Mouse (Mus musculus): ENCODE measurements around the gene Ucn3. TPM values are rescaled to one million over a fixed set of nuclear protein-coding genes. Genes with fewer than 3 reads are reported as not detected.
"Not testable (repeated sequence)": the region's sequence is repeated elsewhere in the genome, so short reads cannot be mapped to it uniquely, and the experiment has no call there.

Ucn3 gene
- total RNA-seq (2021), result not detected
- long read RNA-seq, experiment 1, result 0 reads
- long read RNA-seq, experiment 2, result 0 reads

GRCm38 (mm10) chr13:3945249-3945648 is at the start of gene Ucn3:
Gene Ucn3, minus strand, starts transcription at chr13:3945349.
- DNase-seq, result no peak
- intact Hi-C loops (cut with DNase I), result no loop called here

- DNase-seq, result no peak
- intact Hi-C loops (cut with DNase I), result no loop called here
Measured at GRCm38 (mm10) chr13:3992081-3992480, 46.9 kb upstream of the Ucn3 start.

- no peak for DNase-seq
- intact Hi-C loops (cut with DNase I), result no loop called here
Measured at GRCm38 (mm10) chr13:3968849-3969248, 23.7 kb upstream of the Ucn3 start.

- no peak for DNase-seq
- intact Hi-C loops (cut with DNase I), result no loop called here
Measured at GRCm38 (mm10) chr13:3951198-3951914, 6.2 kb upstream of the Ucn3 start.

GRCm38 (mm10) chr13:3949477-3949876 is 4.3 kb upstream of the Ucn3 start:
- intact Hi-C loops (cut with DNase I), result no loop called here
- DNase-seq, result no peak

GRCm38 (mm10) chr13:3947267-3947666 is 2.1 kb upstream of the Ucn3 start:
- DNase-seq, result no peak
- intact Hi-C loops (cut with DNase I), result no loop called here

GRCm38 (mm10) chr13:3944699-3945098 is 450 bp downstream of the Ucn3 start:
- DNase-seq, result no peak
- intact Hi-C loops (cut with DNase I), result no loop called here

GRCm38 (mm10) chr13:3926046-3926445 is 19.1 kb downstream of the Ucn3 start:
- intact Hi-C loops (cut with DNase I), result no loop called here
- no peak for DNase-seq

- no peak for DNase-seq
- intact Hi-C loops (cut with DNase I), result no loop called here
Measured at GRCm38 (mm10) chr13:3925632-3926031, 19.5 kb downstream of the Ucn3 start.

GRCm38 (mm10) chr13:3924483-3924882 is 20.7 kb downstream of the Ucn3 start:
- no peak for DNase-seq
- intact Hi-C loops (cut with DNase I), result no loop called here

GRCm38 (mm10) chr13:3917571-3918311 is 27.4 kb downstream of the Ucn3 start, which contains the start of the genes Net1 and Tubal3:
Gene Net1, minus strand, starts transcription at chr13:3918220.
Gene Tubal3, plus strand, starts transcription at chr13:3918274.
- intact Hi-C loops (cut with DNase I), result no loop called here
- peak; percentile 73 to 89 for DNase-seq

- intact Hi-C loops (cut with DNase I), result no loop called here
- no peak for DNase-seq
Measured at GRCm38 (mm10) chr13:3913504-3913903, 31.6 kb downstream of the Ucn3 start.

GRCm38 (mm10) chr13:3910356-3910755 is 34.8 kb downstream of the Ucn3 start:
- intact Hi-C loops (cut with DNase I), result no loop called here
- DNase-seq, result no peak

GRCm38 (mm10) chr13:3908262-3908661 is 36.9 kb downstream of the Ucn3 start:
- intact Hi-C loops (cut with DNase I), result no loop called here

GRCm38 (mm10) chr13:3907151-3907696 is 37.9 kb downstream of the Ucn3 start:
- no peak for DNase-seq

More at GRCm38 (mm10) chr13:3908262-3908661, 36.9 kb downstream of the Ucn3 start:
- no peak for DNase-seq

GRCm38 (mm10) chr13:3899301-3899700 is 45.8 kb downstream of the Ucn3 start:
- no peak for DNase-seq
- intact Hi-C loops (cut with DNase I), result no loop called here

More at GRCm38 (mm10) chr13:3907151-3907696, 37.9 kb downstream of the Ucn3 start:
- intact Hi-C loops (cut with DNase I), result no loop called here

GRCm38 (mm10) chr13:3898202-3898601 is 46.9 kb downstream of the Ucn3 start:
- DNase-seq; intact Hi-C loops (cut with DNase I): not testable (repeated sequence)

- peak in 1 of 2 experiments; percentile 45 for DNase-seq
- intact Hi-C loops (cut with DNase I), result no loop called here
Measured at GRCm38 (mm10) chr13:3896913-3897312, 48.2 kb downstream of the Ucn3 start.

GRCm38 (mm10) chr13:3896032-3896431 is 49.1 kb downstream of the Ucn3 start:
- DNase-seq, result no peak
- intact Hi-C loops (cut with DNase I), result no loop called here

GRCm38 (mm10) chr13:3895397-3895980 is 49.7 kb downstream of the Ucn3 start:
- intact Hi-C loops (cut with DNase I), result loop anchor here (1.0 kb wide), 1 partner anchor 230 kb away; no protein-coding TSS in a partner anchor
- no peak for DNase-seq

- intact Hi-C loops (cut with DNase I), result no loop called here
- DNase-seq, result no peak
Measured at GRCm38 (mm10) chr13:3894549-3894948, 50.6 kb downstream of the Ucn3 start.
